Mouse (Mus musculus) sigmoid colon, adult 10 weeks (tissue): ENCODE measurements around the gene Vamp4. TPM values are rescaled to one million over a fixed set of nuclear protein-coding genes. Genes with fewer than 3 reads are reported as not detected.

ENCODE experiments used
- polyA plus RNA-seq: library from polyadenylated mRNA; stranded (reverse); fragments of 350-450 nt; fragmentation: Illumina TruSeq; extraction: RNeasy Lipid Tissue Mini Kit (QIAGEN cat#74804); gene quantifications from one replicate; pipeline ENCODE4 v1.2.3, GENCODE M21; 2014; ENCODE audit warnings: low read depth, low replicate concordance

Gene Vamp4
- polyA plus RNA-seq, result 192 TPM

GRCm38 (mm10) chr1:162570260-162570748 lies at the start of gene Vamp4:
TSS of gene Vamp4 (plus strand) at chr1:162570515.

GRCm38 (mm10) chr1:162548016-162548916 lies 22.0 kb upstream of the Vamp4 start, which contains the start of gene Mettl13:
TSS of gene Mettl13 (minus strand) at chr1:162548551.

GRCm38 (mm10) chr1:162639051-162639750 lies 68.9 kb downstream of the Vamp4 start, which contains the start of gene Myoc:
TSS of gene Myoc (plus strand) at chr1:162639155.

Other genes with a start within 250 kb of the Vamp4 start
- 4.5 TPM for gene Dnm3, start 92.5 kb upstream of the Vamp4 start, polyA plus RNA-seq
- 2.1 TPM for gene Mettl13, start 22.0 kb upstream of the Vamp4 start, polyA plus RNA-seq
- gene Myoc, start 68.6 kb downstream of the Vamp4 start, polyA plus RNA-seq, result 0.28 TPM
- gene Myocos, start 87.7 kb downstream of the Vamp4 start, polyA plus RNA-seq, result not detected
- 81.9 TPM for gene Prrc2c, start 170.0 kb downstream of the Vamp4 start, polyA plus RNA-seq
- gene Fmo4, start 243.5 kb downstream of the Vamp4 start, polyA plus RNA-seq, result 18.5 TPM